Mouse (Mus musculus) C2C12 (cell line): ENCODE measurements around the gene Prnd. TPM values are rescaled to one million over a fixed set of nuclear protein-coding genes. Genes with fewer than 3 reads are reported as not detected.

Source experiments
- H3K27me3 ChIP-seq: one replicate; pipeline ENCODE4 v1.6.1; 2011; ENCODE audit not compliant: control insufficient read depth, insufficient read depth, insufficient read length
- H3K36me3 ChIP-seq: one replicate; pipeline ENCODE4 v1.6.1; 2011; ENCODE audit not compliant: control insufficient read depth, insufficient read depth
- H3K4me3 ChIP-seq: one replicate; pipeline ENCODE4 v1.5.1; 2011; ENCODE audit warnings: mild to moderate bottlenecking, control low read depth; ENCODE audit not compliant: poor library complexity, insufficient read depth, severe bottlenecking
- H3K79me2 ChIP-seq: one replicate; pipeline ENCODE4 v1.6.1; 2011; ENCODE audit not compliant: control insufficient read depth, insufficient read depth
- H3K79me3 ChIP-seq: one replicate; pipeline ENCODE4 v1.6.1; 2011; ENCODE audit warnings: low read depth, control low read depth
- H3ac ChIP-seq: one replicate; pipeline ENCODE3; 2011; ENCODE audit warnings: low read depth; ENCODE audit not compliant: control insufficient read depth, insufficient read length
- CEBPB ChIP-seq: IDR thresholded peaks from one replicate; pipeline ENCODE4 v1.6.1; 2011; ENCODE audit warnings: low read depth, mild to moderate bottlenecking, control low read depth, moderate library complexity
- CTCF ChIP-seq: IDR thresholded peaks from one replicate; pipeline ENCODE4 v1.5.1; 2011; ENCODE audit not compliant: control insufficient read depth, insufficient read depth, insufficient read length
- FOSL1 ChIP-seq: IDR thresholded peaks from one replicate; pipeline ENCODE4 v1.8.0; 2011; ENCODE audit warnings: mild to moderate bottlenecking, low read length; ENCODE audit not compliant: poor library complexity, insufficient read depth, severe bottlenecking
- MAX ChIP-seq: IDR thresholded peaks from one replicate; pipeline ENCODE4 v1.6.1; 2011; ENCODE audit warnings: mild to moderate bottlenecking, control low read depth
- MYOD1 ChIP-seq: IDR thresholded peaks from one replicate; pipeline ENCODE4 v1.6.1; 2011; ENCODE audit warnings: low read depth; ENCODE audit not compliant: control insufficient read depth, insufficient read length
- MYOG ChIP-seq: IDR thresholded peaks from one replicate; pipeline ENCODE4 v1.6.1; 2011; ENCODE audit not compliant: control insufficient read depth, insufficient read length; ENCODE audit errors: extremely low read depth
- USF1 ChIP-seq: IDR thresholded peaks from one replicate; pipeline ENCODE4 v1.6.1; 2011; ENCODE audit warnings: low read depth, mild to moderate bottlenecking, control low read depth, moderate library complexity
- polyA plus RNA-seq: library from polyadenylated mRNA; unstranded; fragments of >200 nt; fragmentation: generic; extraction: Trizol; gene quantifications from one replicate; pipeline ENCODE4 v1.2.1, GENCODE M21; 2012; ENCODE audit warnings: missing spikeins

The Prnd gene
- polyA plus RNA-seq, 1 experiment: 0.04 TPM

GRCm38 (mm10) chr2:131949767-131950597, 679 bp upstream of the Prnd start:
- Histone ChIP-seq H3K79me3 (no peaks in the 10 kb centered on the region), H3K79me2 (no peaks in the 10 kb centered on the region), H3K27me3 (peaks cover 8% of the 10 kb centered on the region), H3ac (no peak overlapping the region), H3K36me3 (no peaks in the 10 kb centered on the region), H3K4me3 (no peak overlapping the region)
- no peak for TF ChIP-seq FOSL1
- no peak for TF ChIP-seq MYOG
- TF ChIP-seq CEBPB: no peak
- TF ChIP-seq MYOD1: no peak
- no peak for TF ChIP-seq MAX
- TF ChIP-seq USF1: no peak
- TF ChIP-seq CTCF: no peak

DNA sequence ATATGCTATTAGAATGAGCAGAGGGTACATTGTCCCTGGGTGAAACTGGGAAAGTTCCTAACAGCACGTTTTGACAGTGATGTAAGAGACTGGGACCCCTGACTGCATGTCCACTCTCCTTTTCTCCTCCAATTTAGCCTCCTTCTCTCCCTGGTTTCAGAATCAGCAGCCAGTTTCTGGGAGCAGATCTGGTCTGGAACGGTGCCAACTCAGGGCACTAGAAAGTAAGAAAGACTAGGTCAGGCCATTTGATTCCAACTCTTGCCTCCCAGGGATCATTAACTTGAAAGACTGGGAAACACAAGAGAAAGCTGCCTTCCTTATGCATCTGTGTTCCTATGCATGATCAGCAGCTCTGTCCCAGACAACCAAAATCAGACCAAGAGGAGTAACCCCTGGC, 1.8 kb downstream of the Prnd start:
- no peak overlapping the region for H3ac ChIP-seq
- no peaks in the 10 kb centered on the region for H3K79me2 ChIP-seq
- no peaks in the 10 kb centered on the region for H3K79me3 ChIP-seq
- no peak overlapping the region for H3K4me3 ChIP-seq
- H3K36me3 ChIP-seq: no peaks in the 10 kb centered on the region
- TF ChIP-seq USF1 (no peak), FOSL1 (no peak), MYOG (no peak), CEBPB (no peak), MYOD1 (no peak), CTCF (no peak), MAX (no peak)
- peaks cover 8% of the 10 kb centered on the region for H3K27me3 ChIP-seq

DNA sequence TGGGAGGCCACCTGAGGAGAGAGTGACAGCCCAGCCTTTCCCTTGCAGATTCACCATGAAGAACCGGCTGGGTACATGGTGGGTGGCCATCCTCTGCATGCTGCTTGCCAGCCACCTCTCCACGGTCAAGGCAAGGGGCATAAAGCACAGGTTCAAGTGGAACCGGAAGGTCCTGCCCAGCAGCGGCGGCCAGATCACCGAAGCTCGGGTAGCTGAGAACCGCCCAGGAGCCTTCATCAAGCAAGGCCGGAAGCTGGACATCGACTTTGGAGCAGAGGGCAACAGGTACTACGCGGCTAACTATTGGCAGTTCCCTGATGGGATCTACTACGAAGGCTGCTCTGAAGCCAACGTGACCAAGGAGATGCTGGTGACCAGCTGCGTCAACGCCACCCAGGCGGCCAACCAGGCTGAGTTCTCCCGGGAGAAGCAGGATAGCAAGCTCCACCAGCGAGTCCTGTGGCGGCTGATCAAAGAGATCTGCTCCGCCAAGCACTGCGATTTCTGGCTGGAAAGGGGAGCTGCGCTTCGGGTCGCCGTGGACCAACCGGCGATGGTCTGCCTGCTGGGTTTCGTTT, 2.4 kb downstream of the Prnd start:
- Histone ChIP-seq H3K79me3 (no peaks in the 10 kb centered on the region), H3ac (no peak overlapping the region), H3K79me2 (no peaks in the 10 kb centered on the region), H3K4me3 (no peak overlapping the region), H3K36me3 (no peaks in the 10 kb centered on the region), H3K27me3 (peaks cover 8% of the 10 kb centered on the region)
- TF ChIP-seq MYOD1: no peak
- TF ChIP-seq MAX: no peak
- no peak for TF ChIP-seq FOSL1
- no peak for TF ChIP-seq CTCF
- no peak for TF ChIP-seq USF1
- no peak for TF ChIP-seq CEBPB
- no peak for TF ChIP-seq MYOG

DNA sequence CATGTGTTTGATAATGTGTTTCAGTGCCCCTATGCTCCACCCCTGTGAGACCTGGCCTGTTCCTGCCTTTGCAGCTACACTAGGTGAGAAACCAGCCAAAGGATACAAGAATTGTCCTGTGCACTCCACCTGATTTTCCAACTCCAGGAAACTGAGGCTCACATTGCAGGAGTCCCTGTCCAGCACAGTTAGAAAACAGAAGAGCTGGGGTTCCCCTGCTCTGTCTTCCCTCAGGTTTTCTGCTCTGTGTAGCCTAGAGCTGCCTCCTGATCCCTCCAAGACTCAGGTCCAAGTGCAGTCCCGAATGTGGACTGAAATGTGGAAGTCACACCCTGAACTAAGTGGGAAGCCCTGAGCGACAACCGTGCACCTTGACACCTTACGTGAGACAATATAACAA, 3.0 kb downstream of the Prnd start:
- TF ChIP-seq MYOD1 (no peak), MAX (no peak), MYOG (no peak), CTCF (no peak), USF1 (no peak), FOSL1 (no peak), CEBPB (no peak)
- no peaks in the 10 kb centered on the region for H3K79me2 ChIP-seq
- H3K4me3 ChIP-seq: no peak overlapping the region
- no peaks in the 10 kb centered on the region for H3K36me3 ChIP-seq
- no peaks in the 10 kb centered on the region for H3K79me3 ChIP-seq
- no peak overlapping the region for H3ac ChIP-seq
- H3K27me3 ChIP-seq: peaks cover 8% of the 10 kb centered on the region

DNA sequence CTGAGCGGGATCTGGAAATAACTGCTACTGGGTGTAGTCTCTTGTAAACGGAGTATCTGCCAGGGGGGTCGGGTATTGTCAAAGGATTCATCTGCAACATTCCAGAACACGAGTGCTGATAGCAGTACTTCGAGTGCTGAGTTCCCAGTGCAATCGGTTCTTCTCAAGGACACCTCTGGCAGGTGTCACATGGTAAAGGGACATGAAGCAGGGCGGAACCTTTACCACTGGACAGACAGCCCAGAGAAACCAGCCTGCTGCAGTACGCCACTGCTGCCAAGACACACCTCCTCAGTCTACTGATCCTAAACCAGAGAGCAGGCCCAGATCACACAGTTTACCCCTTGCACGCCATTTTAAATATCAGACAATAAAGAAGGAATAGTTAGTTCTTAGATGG, 4.2 kb downstream of the Prnd start:
- no peak overlapping the region for H3K4me3 ChIP-seq
- no peaks in the 10 kb centered on the region for H3K79me2 ChIP-seq
- no peaks in the 10 kb centered on the region for H3K36me3 ChIP-seq
- H3K27me3 ChIP-seq: peaks cover 8% of the 10 kb centered on the region
- no peak overlapping the region for H3ac ChIP-seq
- no peak for TF ChIP-seq USF1
- TF ChIP-seq MAX: no peak
- no peak for TF ChIP-seq MYOG
- no peak for TF ChIP-seq FOSL1
- TF ChIP-seq MYOD1: no peak
- no peak for TF ChIP-seq CTCF
- TF ChIP-seq CEBPB: no peak
- no peaks in the 10 kb centered on the region for H3K79me3 ChIP-seq
